Mouse (Mus musculus) limb, embryonic 14.5 days (tissue): ENCODE results near the gene Mettl23. TPM values are rescaled to one million over a fixed set of nuclear protein-coding genes. Genes with fewer than 3 reads are reported as not detected.

Experiments
- polyA plus RNA-seq, 2 experiments: library from polyadenylated mRNA; depleted of rRNA in 1 of 2; stranded (reverse) in 1 of 2; unstranded in 1 of 2; fragments of >200 nt; fragmentation: Nextera tagmentation in 1 of 2; extraction: Ambion mirVana in 1 of 2; gene quantifications; 2 replicates each; pipeline versions ENCODE4 v1.2.1 to v1.2.3; 2012 to 2014

Mettl23 gene
- polyA plus RNA-seq, 2 experiments = 51.0 to 77.9 TPM

Other genes starting within 250 kb of the Mettl23 start
- 11.4 and 15.0 TPM in 2 replicates for gene Rhbdf2, start 216.3 kb upstream of the Mettl23 start, polyA plus RNA-seq (2012; rRNA removed)
- 5.0 and 5.5 TPM in 2 replicates for gene Rhbdf2, start 216.3 kb upstream of the Mettl23 start, polyA plus RNA-seq (2014; fragmentation: Nextera tagmentation; extraction: Ambion mirVana)
- gene Prcd, start 189.7 kb upstream of the Mettl23 start, polyA plus RNA-seq (2012; rRNA removed) = 0.38 and 0.85 TPM in 2 replicates
- gene Prcd, start 189.7 kb upstream of the Mettl23 start, polyA plus RNA-seq (2014; fragmentation: Nextera tagmentation; extraction: Ambion mirVana) = 1.2 and 1.4 TPM in 2 replicates
- gene Cygb, start 189.0 kb upstream of the Mettl23 start, polyA plus RNA-seq (2012; rRNA removed) = 12.1 and 12.3 TPM in 2 replicates
- 11.7 and 13.4 TPM in 2 replicates for gene Cygb, start 189.0 kb upstream of the Mettl23 start, polyA plus RNA-seq (2014; fragmentation: Nextera tagmentation; extraction: Ambion mirVana)
- not detected in 2 replicates for gene St6galnac1, start 67.8 kb upstream of the Mettl23 start, polyA plus RNA-seq (2012; rRNA removed)
- gene St6galnac1, start 67.8 kb upstream of the Mettl23 start, polyA plus RNA-seq (2014; fragmentation: Nextera tagmentation; extraction: Ambion mirVana) = not detected in 2 replicates
- gene Mxra7, start 15.2 kb upstream of the Mettl23 start, polyA plus RNA-seq (2012; rRNA removed) = 20.8 and 21.9 TPM in 2 replicates
- 11.0 and 13.9 TPM in 2 replicates for gene Mxra7, start 15.2 kb upstream of the Mettl23 start, polyA plus RNA-seq (2014; fragmentation: Nextera tagmentation; extraction: Ambion mirVana)
- 51.2 and 57.0 TPM in 2 replicates for gene Jmjd6, start 171 bp downstream of the Mettl23 start, polyA plus RNA-seq (2012; rRNA removed)
- 68.0 and 77.8 TPM in 2 replicates for gene Jmjd6, start 171 bp downstream of the Mettl23 start, polyA plus RNA-seq (2014; fragmentation: Nextera tagmentation; extraction: Ambion mirVana)
- 35.0 and 41.5 TPM in 2 replicates for gene Mfsd11, start 9.2 kb downstream of the Mettl23 start, polyA plus RNA-seq (2012; rRNA removed)
- 46.0 and 47.2 TPM in 2 replicates for gene Mfsd11, start 9.2 kb downstream of the Mettl23 start, polyA plus RNA-seq (2014; fragmentation: Nextera tagmentation; extraction: Ambion mirVana)
- 791 and 910 TPM in 2 replicates for gene Srsf2, start 9.8 kb downstream of the Mettl23 start, polyA plus RNA-seq (2012; rRNA removed)
- gene Srsf2, start 9.8 kb downstream of the Mettl23 start, polyA plus RNA-seq (2014; fragmentation: Nextera tagmentation; extraction: Ambion mirVana) = 776 and 780 TPM in 2 replicates
- 3.6 and 6.7 TPM in 2 replicates for gene Mgat5b, start 75.6 kb downstream of the Mettl23 start, polyA plus RNA-seq (2012; rRNA removed)
- 0.78 and 1.1 TPM in 2 replicates for gene Mgat5b, start 75.6 kb downstream of the Mettl23 start, polyA plus RNA-seq (2014; fragmentation: Nextera tagmentation; extraction: Ambion mirVana)